Mouse (Mus musculus) neural tube, embryonic 14.5 days (tissue): Measurements from ENCODE around the gene Blmh. TPM values are rescaled to one million over a fixed set of nuclear protein-coding genes. Genes with fewer than 3 reads are reported as not detected.
"Not testable (repeated sequence)": the region's sequence is repeated elsewhere in the genome, so short reads cannot be mapped to it uniquely, and the experiment has no call there.

ENCODE experiments used
- ATAC-seq: fragments of 200-750 bp; cut with Nextera tagmentation; 2 replicates; pipeline ENCODE4 v1.8.0; 2017; ENCODE audit warnings: low read depth, mild to moderate bottlenecking, moderate TSS enrichment, moderate library complexity
- H3K27ac ChIP-seq: fragments of 300-500 bp; sonication (generic); 2 replicates; pipeline ENCODE4 v1.5.1; 2014; ENCODE audit warnings: low read depth, mild to moderate bottlenecking, control low read depth, low read length, moderate library complexity, mixed read lengths
- H3K27me3 ChIP-seq: fragments of 300-500 bp; sonication (generic); 2 replicates; pipeline ENCODE4 v1.6.1; 2014; ENCODE audit warnings: low read length; ENCODE audit not compliant: control insufficient read depth, insufficient read depth
- H3K36me3 ChIP-seq: fragments of 300-500 bp; sonication (generic); 2 replicates; pipeline ENCODE4 v1.6.1; 2014; ENCODE audit warnings: low read length, mixed read lengths; ENCODE audit not compliant: control insufficient read depth, insufficient read depth
- H3K4me1 ChIP-seq: fragments of 300-500 bp; sonication (generic); 2 replicates; pipeline ENCODE4 v1.6.1; 2014; ENCODE audit warnings: low read length; ENCODE audit not compliant: control insufficient read depth, insufficient read depth
- H3K4me2 ChIP-seq: fragments of 300-500 bp; sonication (generic); 2 replicates; pipeline ENCODE4 v1.6.1; 2014; ENCODE audit warnings: mild to moderate bottlenecking, low read depth, low read length, control low read depth
- H3K4me3 ChIP-seq: fragments of 300-500 bp; sonication (generic); 2 replicates; pipeline ENCODE4 v1.5.1; 2014; ENCODE audit warnings: low read depth, low read length, control low read depth, mixed read lengths
- H3K9ac ChIP-seq: fragments of 300-500 bp; sonication (generic); replicated peaks from 2 replicates; pipeline ENCODE4 v1.6.1; 2014; ENCODE audit warnings: low read depth, mild to moderate bottlenecking, control low read depth, low read length, mixed read lengths
- H3K9me3 ChIP-seq: fragments of 300-500 bp; sonication (generic); 2 replicates; pipeline ENCODE4 v1.6.1; 2016; ENCODE audit warnings: low read length; ENCODE audit not compliant: control insufficient read depth
- WGBS: fragments of 180-500 bp; shearing (Covaris S2); extraction: QIAGEN DNeasy Blood & Tissue Kit; methylation state at CpG from one replicate; pipeline ENCODE4 v1.1.7; 2014; 5-methylcytosine and 5-hydroxymethylcytosine counted together
- polyA plus RNA-seq: library from polyadenylated mRNA; unstranded; fragments of >200 nt; fragmentation: Nextera tagmentation; extraction: Ambion mirVana; gene quantifications from 2 replicates; pipeline ENCODE4 v1.2.1, GENCODE M21; 2014

The Blmh gene
- polyA plus RNA-seq, 1 experiment from 2014 or later: 117 TPM

DNA sequence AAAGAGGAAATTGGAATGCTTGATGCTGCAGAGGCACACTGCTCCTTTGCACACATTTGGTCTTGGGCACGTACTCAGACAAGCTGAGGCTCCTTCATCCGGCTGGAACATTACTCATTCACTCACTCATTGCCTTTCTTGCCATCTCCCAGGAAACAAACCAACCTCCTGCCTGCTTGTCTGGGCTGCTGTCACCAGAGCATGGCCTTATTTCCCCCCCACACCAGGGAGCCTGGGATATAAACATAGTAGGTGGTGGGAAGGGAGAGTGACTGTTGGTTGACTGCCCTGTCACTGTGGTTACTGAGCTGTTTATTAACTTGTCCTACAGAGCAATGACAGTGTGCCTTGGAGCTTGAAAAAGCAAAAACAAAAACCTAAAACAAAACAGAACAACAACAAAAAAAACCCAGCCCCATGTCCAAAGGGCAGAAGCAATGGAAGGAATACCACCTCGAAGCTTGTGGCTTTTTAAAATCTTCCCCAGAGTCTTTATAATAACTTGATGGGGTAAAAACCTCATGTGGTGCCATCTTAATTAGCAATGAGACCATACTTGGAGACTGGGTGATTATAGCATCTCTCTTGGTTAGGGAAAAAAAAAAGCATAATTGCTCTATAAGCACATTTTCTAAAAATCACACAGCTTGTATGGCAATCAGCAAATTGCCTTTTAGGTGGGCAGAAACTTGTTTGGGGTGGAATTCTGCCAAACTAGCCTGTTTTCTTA is 13.1 kb upstream of the Blmh start:
- 9% methylated on average over 3 of the region's 3 CpGs for whole genome bisulfite sequencing
- Histone ChIP-seq H3K4me2 (no peak overlapping the region), H3K27me3 (no peaks in the 10 kb centered on the region), H3K4me3 (no peak overlapping the region), H3K36me3 (no peaks in the 10 kb centered on the region), H3K4me1 (peaks cover 5% of the 10 kb centered on the region; the same call in 1 of the 2 replicates), H3K9ac (no peak overlapping the region), H3K27ac (no peak overlapping the region), H3K9me3 (no peaks in the 10 kb centered on the region)
- peak; percentile 71; the same call in 1 of the 2 replicates for ATAC-seq

DNA sequence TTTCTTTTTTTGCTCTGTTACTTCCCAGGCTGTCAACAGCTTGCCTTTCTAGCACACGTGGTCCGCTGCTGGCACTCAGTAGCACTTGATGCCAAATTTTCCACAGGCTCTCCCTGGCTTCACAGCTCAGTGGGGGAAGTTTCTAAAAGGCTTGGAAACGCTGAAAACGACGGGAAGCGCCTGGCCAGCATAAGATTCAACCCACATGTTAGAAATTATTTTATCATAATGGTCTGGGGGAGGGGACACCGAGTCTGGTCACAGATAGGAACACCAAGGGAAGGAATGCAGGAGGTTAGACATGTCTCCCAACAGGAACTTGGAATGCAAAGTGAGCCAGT is 12.6 kb upstream of the Blmh start:
- no peaks in the 10 kb centered on the region for H3K36me3 ChIP-seq
- no peak overlapping the region for H3K9ac ChIP-seq
- WGBS: 50% methylated on average over 7 of the region's 7 CpGs
- H3K27me3 ChIP-seq: no peaks in the 10 kb centered on the region
- peaks cover 8% of the 10 kb centered on the region for H3K4me1 ChIP-seq
- no peak overlapping the region for H3K27ac ChIP-seq
- no peak overlapping the region for H3K4me2 ChIP-seq
- no peak overlapping the region for H3K4me3 ChIP-seq
- no peak for ATAC-seq
- no peaks in the 10 kb centered on the region for H3K9me3 ChIP-seq

GRCm38 (mm10) chr11:76914366-76914765 is 10.2 kb upstream of the Blmh start:
- 61% methylated on average over 7 of the region's 7 CpGs for WGBS
- Histone ChIP-seq H3K9ac (no peak overlapping the region), H3K4me2 (no peak overlapping the region), H3K27me3 (no peaks in the 10 kb centered on the region), H3K4me3 (no peak overlapping the region), H3K36me3 (no peaks in the 10 kb centered on the region), H3K27ac (no peak overlapping the region), H3K9me3 (no peaks in the 10 kb centered on the region), H3K4me1 (peaks cover 10% of the 10 kb centered on the region)
- no peak for ATAC-seq

DNA sequence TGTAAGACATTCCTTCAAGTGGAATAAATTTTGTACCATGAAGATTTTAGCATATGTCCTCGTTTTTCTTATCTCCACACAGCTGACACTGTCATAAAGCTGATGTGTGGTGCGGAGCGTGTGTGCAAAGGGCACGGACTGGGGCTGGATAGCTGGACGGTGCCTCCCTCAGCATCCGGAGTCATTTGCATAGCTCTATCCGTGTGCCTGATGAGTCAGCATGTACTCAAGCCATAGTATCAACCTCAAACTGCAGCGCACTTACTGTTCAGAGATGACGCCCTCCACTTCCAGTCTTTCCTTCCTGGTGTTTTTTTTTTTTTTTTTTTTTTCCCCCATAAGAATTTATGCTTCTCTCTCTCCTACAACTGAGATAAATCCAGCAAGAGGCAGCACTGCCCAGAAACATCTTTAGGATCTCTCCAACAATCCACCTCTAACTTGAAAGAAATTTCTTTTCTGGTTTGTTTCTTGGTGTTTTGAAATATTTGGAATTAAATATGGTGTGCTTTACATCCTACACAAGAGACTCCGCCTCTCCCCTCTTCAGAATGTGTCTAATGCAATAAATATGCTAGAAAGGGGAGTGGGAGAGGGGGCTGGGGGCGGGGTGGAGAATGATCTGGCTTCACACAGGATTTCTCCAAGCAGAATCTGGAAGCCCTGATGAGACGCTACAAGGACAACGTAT is 7.9 kb upstream of the Blmh start:
- Histone ChIP-seq H3K4me2 (peak overlapping the region; percentile 20; the same call in 1 of the 2 replicates), H3K4me1 (peaks cover 10% of the 10 kb centered on the region), H3K36me3 (no peaks in the 10 kb centered on the region), H3K9ac (no peak overlapping the region), H3K4me3 (no peak overlapping the region), H3K27me3 (no peaks in the 10 kb centered on the region), H3K27ac (no peak overlapping the region), H3K9me3 (no peaks in the 10 kb centered on the region)
- WGBS: 30% methylated on average over 13 of the region's 13 CpGs
- ATAC-seq: no peak

DNA sequence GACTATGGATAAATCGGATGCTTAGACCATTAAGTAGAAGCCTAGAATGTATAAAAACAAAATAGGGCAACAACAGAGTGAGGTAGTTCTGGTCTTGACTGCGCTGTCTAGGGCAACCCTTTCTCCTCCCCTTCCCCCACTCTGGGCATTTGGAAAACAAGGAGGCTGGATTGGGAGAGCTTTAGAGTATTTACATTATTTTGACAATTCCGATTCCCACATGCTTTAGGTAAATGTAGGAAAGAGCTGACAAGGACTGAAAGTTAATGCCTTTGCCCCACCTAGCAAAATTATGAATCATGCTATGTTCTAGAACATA is 7.4 kb upstream of the Blmh start:
- Histone ChIP-seq H3K27ac (no peak overlapping the region), H3K36me3 (no peaks in the 10 kb centered on the region), H3K9me3 (no peaks in the 10 kb centered on the region), H3K4me2 (peak overlapping the region; percentile 20; the same call in 1 of the 2 replicates), H3K27me3 (no peaks in the 10 kb centered on the region), H3K9ac (no peak overlapping the region), H3K4me3 (no peak overlapping the region), H3K4me1 (peaks cover 7% of the 10 kb centered on the region)
- no peak for ATAC-seq
- 48% methylated on average over 3 of the region's 3 CpGs for WGBS

GRCm38 (mm10) chr11:76920607-76921006 is 4.0 kb upstream of the Blmh start:
- 52% methylated on average over 1 of the region's 1 CpGs for WGBS
- Histone ChIP-seq H3K4me2 (no peak overlapping the region), H3K27me3 (no peaks in the 10 kb centered on the region), H3K9me3 (no peaks in the 10 kb centered on the region), H3K27ac (no peak overlapping the region), H3K36me3 (no peaks in the 10 kb centered on the region), H3K4me1 (peaks cover 4% of the 10 kb centered on the region), H3K4me3 (no peak overlapping the region), H3K9ac (no peak overlapping the region)
- ATAC-seq: no peak

DNA sequence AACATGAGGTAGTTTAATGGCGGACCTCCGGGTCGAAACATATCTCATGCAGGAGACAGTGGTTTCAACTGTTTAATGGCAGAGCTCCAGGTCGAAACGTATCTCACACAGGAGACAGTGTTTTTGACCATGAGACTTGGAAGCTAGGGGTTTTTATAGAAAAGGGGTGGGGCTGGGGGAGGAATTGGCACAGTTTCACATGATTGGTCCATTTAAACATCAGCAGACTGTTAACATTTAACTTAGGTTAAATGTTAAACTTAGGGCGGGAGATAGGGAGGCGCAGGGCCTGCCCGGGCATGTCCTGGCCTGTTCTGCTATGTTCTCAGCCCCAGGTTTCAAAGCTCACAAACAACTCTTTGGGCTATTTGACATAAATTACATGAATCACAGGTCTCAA is 4.0 kb downstream of the Blmh start:
- H3K27me3 ChIP-seq, H3K36me3 ChIP-seq, H3K4me1 ChIP-seq, H3K27ac ChIP-seq, H3K4me3 ChIP-seq, H3K9me3 ChIP-seq, ATAC-seq, H3K9ac ChIP-seq, H3K4me2 ChIP-seq: not testable (repeated sequence)
- WGBS: 92% methylated on average over 8 of the region's 8 CpGs

DNA sequence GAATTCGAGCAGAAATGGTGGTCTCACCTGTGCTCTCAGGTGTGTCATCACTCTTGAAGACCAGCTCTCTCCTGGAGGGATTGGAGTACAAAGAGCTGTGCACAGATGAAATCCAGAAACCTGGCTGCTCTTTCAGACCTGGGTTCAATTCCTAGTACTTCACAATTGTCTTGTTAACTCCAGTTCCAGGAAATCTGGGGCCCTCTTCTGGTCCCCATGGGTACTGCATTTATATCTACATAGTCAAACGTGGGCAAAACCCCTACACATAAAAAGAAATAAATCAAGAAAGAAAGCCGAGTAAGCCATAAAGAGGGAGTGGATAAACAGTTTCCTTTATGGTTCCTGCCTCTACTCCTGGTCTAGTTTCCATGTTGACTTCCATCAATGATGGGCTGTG is 8.6 kb downstream of the Blmh start:
- Histone ChIP-seq H3K36me3 (no peaks in the 10 kb centered on the region), H3K4me1 (no peaks in the 10 kb centered on the region), H3K27ac (no peak overlapping the region), H3K4me3 (no peak overlapping the region), H3K9me3 (no peaks in the 10 kb centered on the region), H3K27me3 (no peaks in the 10 kb centered on the region), H3K4me2 (no peak overlapping the region), H3K9ac (no peak overlapping the region)
- WGBS: 63% methylated on average over 3 of the region's 3 CpGs
- ATAC-seq: no peak

DNA sequence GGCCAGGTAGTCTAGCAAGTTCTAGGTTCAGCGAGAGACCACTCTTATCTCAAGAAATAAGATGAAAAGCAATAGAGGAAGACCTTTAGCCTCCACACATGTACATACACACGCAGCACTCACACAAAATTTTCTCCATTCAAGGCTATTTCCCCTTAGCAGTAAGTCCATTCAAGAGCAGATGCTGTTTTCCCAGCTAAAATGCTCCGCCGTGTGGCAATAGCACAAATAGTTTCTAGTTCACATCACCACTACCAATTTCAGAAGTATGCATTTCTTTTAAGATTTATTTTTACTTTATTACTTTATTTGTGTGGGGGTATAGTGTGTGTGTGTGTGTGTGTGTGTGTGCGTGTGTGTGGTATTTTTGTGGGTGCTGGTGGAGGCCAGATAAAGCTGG is 12.0 kb downstream of the Blmh start:
- Histone ChIP-seq H3K27ac (no peak overlapping the region), H3K4me3 (no peak overlapping the region), H3K4me2 (no peak overlapping the region), H3K27me3 (no peaks in the 10 kb centered on the region), H3K9me3 (no peaks in the 10 kb centered on the region), H3K36me3 (no peaks in the 10 kb centered on the region), H3K9ac (no peak overlapping the region), H3K4me1 (no peaks in the 10 kb centered on the region)
- no peak for ATAC-seq
- WGBS: 79% methylated on average over 5 of the region's 5 CpGs
